Mouse (Mus musculus): ENCODE data around the gene Prdm2.
A peak's percentile ranks its signal among the peaks of the same experiment; 100 is the strongest.

Gene Prdm2

DNA sequence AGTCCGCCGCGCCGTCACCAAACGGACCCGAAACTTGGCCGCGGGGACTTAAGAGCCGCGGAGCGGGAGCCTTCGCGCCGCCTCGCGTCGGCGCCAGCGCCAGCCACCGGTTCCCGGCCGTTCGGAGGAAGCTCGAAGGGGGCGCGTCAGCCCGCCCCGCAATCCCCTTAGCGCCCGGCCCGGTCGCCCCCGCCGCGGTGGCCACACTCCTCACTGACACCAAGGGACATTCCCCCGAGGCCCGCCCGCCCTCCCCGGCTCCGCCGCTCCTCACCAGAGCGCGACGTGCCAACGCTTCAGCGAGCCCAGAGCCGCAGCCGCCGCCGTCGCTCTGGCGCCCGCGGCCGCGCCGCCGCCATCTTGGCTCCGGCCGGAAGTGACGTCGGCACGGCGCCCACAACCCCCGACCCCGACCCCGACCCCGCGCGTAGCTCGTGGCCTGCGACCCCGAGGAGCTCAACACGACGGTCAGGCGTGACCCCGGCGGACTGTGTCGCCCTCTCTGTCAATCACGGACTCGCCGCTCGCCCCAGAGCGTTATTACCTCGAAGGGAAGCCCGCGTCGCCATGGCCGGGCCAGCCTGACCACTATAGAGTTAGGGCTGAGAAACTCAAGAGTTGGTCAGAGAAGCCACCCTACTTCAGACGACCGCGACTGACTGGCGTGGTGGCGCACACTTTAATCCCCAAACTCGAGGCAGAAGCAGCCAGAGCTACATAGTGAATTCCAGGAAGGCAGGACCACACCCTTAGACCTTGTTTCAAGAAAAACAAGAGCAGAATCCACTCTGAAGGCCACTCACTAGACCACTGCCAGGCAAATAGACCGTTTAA is at the start of gene Prdm2:
Gene Prdm2 (minus strand): TSS at position 655 of the 834 bp plus-strand sequence.
- DNase-seq (ENCODE audit: low spot score) = peak; percentile 44

DNA sequence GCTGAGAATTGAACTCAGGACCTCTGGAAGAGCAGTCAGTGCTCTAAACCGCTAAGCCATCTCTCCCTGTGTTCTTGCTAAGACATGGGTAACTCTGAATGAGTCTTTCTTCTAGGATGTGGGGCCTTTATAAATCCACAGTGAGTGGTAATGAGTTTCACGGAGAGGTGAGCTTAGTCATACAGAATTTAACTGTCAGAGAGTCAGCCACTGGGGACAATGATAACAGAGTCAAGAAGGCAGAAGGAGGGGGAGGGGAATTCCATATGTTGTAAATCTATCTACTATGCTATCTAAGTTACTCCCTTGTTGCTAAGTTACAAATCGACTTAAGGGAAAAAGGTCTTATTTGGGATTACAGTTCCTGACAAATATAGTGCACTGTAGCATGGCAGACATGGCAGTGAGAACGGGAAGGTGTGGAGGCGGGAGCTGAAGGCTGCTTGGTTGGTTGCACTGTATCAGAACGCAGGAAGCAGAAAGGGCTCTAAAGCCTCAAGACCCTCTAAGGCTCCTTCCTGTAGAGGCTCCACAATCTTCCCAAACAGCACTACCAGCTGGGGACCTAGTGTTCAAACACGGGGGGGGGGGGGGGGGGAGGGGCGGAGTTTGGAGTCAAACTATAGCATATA is 47.0 kb upstream of the Prdm2 start:
- no peak for DNase-seq (ENCODE audit: low spot score)

DNA sequence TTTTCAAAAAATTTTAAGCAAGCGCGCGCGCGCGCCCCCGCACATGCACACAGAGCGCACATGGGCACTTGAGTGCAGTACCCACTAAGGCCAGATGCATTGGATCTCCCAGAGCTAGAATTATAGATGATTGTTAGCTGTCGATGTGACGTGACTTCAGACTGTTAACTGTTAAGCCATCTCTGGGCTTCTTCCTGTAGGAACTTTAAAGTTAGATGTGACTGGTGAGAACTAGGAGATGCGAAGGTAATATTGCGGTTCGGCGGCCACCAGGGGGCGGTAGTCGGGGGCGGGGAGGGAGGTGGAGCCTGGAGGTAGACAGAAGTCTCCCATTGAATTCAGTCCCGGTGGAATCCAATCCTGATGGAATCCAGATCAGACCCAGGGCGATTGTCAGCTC is 45.7 kb upstream of the Prdm2 start:
- DNase-seq (ENCODE audit: low spot score) = no peak

DNA sequence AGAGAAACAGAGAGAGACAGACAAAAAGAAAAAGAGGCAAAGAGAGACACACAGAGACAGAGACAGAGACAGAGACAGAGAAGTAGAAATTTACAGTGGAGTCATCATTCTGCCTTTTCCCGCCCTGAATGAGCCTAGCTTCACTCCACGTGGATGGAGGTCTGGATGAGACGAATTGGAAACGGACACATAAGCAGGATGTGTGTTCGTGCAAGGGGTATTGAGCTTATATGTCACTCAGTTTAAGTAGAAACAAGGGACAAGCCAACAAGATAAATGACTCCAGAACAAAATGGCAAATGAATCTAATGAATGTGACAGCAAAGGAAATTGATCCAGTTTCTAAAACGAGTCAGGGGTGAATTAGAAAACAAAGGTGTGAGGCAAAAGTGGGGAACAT is 45.2 kb upstream of the Prdm2 start:
- DNase-seq (ENCODE audit: low spot score) = no peak

DNA sequence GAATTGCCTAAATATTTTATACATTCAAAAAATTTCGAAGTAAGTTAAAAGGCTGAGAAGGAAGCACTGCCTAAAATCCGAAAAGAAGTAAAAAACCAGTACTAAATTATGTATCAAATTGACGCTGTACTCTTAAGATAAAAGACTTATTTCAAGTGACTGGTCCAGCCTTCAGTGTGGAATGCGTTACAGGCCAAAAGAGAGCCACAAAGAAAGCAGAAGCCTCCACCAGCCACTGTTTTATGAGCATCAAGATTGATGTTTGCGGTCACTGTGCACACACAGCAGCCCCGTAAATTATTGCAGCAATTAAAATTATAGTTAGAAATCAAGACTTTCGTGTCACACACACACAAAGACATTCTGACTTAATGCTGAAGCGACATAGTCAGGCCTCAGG is 42.7 kb upstream of the Prdm2 start:
- DNase-seq (ENCODE audit: low spot score) = no peak

DNA sequence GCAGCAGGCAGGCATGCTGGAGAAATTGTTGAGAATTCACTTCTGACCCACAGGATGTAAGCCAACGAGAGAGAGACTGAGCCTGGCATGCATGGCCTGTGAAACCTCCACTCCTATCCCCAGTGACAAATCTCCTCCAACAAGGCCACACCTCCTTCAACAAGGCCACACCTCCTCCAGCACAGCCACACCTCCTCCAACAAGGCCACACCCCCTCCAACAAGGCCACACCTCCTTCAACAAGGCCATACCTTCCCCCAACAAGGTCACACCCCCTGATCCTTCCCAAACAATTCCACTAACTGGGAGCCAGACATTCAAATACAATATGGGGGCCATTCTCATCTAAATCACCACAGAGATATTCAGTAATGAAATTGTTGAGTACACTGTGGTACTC is 40.6 kb upstream of the Prdm2 start:
- DNase-seq (ENCODE audit: low spot score) = no peak

DNA sequence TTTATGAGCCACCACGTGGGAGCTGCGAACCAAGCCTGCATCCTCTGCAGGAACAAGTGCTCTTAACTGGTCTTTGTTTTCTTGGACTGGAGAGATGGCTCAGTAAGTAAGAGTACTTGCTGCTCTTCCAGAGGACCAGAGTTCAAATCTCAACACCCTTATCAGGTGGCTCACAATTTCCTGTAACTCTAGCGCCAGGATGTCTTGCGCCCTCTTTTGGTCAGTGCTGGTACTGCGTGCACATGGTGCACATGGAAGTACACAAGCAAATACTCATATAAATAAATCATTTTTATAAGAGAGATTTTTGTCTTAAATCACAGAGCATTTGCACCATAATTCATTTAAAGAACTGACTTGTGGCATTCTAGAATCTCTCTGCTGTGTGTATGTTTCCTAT is 35.3 kb upstream of the Prdm2 start:
- peak; percentile 3 for DNase-seq (ENCODE audit: low spot score)

DNA sequence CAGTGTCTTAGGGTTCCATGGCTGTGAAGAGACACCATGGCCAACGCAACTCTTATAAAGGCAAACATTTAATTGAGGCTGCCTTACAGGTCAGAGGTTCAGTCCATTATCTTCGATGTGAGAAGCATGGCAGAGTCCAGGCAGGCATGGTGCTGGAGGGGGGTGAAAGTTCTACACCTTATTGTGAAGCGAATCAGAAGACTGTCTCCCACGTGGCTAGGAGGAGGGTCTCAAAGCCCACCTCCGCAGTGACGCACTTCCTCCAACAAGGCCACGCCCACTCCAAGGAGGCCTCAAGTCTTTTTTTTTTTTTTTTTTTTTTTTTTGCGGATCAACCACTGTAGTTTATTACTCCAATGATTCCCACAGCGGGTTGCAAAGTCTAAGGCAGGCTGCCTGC is 28.5 kb upstream of the Prdm2 start:
- DNase-seq (ENCODE audit: low spot score) = no peak

DNA sequence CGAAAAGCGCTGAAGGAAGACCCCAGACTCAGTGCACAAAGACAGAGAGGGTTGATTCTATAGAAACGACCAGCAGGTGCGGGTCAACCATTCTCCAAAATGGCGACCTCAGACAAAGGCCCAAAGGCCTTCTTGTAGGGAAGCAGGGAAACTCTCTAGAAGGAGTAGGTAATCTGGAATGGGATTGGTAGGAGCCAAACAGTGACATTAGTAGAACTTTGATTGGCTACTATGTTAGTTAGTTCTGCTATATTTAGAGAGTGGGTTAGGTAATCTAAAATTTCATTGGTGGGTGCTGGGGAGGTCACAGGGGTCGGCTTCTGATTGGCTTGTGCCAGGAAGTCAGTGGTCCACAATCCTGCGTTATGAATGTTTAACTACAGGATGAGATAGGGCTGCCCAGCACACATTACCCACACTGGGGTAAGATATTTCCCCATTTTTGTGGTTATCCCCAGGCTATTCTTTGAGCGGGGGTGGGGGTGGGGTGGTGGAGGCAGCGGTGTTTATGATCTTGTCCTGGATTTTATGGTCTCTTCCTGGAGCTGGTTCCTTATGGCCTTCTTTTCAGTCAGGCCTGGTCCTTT is 26.9 kb upstream of the Prdm2 start:
- DNase-seq (ENCODE audit: low spot score) = no peak

DNA sequence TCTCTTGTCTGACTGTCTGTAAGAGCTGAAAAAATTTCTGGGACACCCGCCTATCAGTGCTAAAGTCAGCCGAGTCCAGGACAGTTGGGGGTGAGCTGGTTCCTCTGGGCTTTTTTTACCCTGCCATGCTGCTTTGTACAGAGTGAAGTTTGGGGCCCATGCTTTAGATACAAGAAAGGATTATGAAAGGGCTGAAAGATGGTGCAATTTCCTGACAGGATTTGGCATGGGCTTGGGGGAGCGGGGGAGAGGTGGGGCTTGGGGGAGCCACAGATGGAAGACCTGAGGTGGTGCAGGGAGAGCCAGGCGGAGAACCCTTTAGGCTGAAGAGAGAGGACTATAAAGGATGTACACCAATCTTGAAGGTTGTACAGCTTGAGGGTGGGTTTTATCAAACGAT is 26.3 kb upstream of the Prdm2 start:
- no peak for DNase-seq (ENCODE audit: low spot score)

DNA sequence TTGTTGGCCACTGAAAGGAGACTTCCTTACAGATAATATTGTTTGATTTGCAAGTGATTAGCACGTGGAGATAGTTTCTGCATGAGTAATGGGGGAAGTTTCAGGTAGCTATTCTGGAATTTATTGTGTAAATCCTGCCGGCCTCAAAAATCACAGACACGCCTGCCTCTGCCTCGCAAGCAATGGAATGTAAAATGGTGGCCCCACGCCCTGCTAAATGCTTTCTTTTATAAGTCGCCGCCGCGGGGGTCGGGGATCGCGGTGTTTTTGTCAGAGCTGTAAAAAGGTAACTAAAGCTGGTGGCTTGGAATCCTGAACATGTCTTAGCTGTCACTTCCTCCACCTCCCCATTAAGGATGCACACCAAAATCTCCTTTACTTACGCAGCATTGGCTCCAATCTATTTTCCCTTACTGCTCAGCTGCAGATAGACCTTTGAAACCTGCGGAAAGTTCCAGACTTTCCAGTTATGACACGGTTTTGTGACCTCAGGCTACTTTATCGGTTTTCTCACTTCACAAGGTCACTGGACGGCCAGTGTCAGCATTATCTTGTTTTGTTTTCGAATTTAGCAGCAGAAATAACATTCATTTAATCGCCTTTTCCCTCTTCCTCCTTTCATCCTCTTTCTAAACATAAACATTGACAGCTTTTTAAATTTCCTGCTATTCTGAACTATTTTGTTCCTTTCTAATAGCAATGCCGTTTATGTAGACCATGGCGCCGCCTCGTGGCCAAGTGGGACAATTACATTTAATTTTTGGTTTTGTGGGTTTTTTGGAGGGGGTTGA is 25.6 kb upstream of the Prdm2 start:
- DNase-seq (ENCODE audit: low spot score) = peak; percentile 50

DNA sequence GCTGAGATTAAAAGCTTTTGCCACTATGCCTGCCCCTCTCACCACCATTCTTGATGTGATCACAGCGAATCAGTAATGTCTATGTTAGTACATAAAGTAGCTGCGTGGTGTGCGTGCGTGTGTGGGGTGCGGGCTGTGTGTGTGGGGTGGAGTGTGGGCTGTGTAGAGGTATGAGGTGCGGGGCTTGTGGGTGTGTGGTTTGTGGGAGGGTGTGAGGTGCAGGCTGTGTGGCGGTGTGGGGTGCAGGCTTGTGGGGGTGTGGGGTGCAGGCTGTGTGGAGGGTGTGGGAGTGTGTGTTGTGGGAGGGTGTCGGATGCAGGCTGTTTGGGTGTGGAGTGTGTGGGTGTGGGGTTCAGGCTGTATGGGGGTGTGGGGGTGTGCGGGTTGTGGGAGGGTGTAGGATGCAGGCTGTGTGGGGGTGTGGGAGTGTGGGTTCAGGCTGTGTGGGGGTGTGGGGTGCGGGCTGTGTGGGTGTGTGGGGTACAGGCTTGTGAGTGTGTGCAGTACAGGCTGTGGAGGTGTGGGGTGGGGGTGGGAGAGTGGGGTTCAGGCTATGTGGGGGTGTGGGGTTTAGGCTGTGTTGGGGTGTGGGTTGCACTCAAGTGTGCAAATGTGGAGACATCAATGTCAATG is 19.1 kb upstream of the Prdm2 start:
- DNase-seq (ENCODE audit: low spot score) = no peak

DNA sequence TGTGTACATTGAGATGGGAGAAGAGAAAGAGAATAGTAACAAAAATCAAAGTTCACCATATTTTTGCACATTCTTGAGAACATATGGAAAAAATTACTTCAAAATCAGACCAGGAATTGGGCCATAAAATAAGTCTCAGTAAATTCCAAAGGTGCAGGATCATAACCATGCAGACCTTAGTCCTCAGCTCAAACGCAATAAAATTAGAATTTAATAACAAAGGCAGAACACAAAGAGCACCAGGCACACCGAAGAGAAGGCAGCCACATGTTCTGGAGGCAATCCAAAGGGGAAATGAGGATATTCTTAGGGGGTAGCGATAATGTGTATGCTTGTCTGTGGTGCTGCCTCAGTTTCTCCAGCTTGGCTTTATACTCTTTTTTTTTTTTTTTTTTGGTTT is 18.3 kb upstream of the Prdm2 start:
- no peak for DNase-seq (ENCODE audit: low spot score)

DNA sequence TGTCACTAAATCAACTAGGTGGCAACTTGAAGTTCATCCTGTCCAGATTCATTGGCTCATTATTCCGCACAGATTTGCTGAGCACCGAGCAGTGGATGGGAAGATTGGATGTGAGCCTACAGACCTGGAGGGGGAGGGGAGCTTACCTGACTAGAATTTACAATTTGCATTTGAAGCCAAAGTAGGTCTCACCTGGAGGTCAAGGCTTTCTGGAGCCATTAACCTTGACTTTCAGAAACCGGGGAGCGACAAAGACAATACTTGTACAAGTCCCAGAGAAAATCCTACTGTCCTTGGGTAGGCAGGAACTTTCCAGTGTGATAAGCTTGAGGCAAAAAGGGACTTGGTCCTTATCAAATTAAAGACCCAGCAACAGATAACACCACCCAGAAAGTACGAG is 15.2 kb upstream of the Prdm2 start:
- DNase-seq (ENCODE audit: low spot score) = no peak

DNA sequence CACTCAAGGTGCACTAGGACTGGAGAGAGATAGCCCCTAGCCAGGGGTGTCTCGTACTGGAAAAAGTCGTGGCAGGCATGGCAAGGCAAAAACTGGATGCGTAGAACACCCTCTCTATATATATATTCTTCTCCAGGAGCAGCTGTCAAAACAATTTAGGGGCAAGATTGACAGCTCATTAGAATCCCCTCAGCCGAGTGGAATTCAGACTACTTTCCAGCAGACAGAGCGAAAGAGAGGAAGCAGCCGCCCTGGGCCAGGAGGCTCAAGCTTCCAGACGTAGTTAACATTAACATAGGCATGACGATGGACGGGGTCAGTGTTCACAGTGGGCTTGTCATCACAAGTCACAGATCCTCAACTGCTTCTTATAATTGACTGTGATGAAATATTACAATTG is 13.1 kb upstream of the Prdm2 start:
- DNase-seq (ENCODE audit: low spot score) = no peak

DNA sequence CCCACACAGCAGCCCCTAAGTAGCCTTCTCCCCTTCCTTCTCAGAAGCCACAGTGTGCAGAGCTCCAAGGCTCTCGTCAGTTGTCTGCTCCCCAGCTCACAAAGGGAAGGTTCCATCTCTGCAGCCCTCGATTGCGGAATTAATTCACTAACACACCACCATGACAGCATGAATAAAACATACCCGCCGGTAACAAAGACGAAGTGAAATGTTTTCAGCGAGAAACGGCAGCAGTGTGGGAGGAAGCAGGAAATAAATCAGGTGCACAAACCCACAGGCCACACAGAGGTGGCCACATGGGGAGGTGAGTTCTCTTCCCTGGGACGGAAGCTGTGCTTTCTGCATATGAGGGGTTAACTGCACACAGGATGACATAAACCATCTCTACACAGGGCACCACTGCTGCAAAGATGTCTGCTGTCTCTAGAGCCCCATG is 6.5 kb upstream of the Prdm2 start:
- DNase-seq (ENCODE audit: low spot score) = no peak

DNA sequence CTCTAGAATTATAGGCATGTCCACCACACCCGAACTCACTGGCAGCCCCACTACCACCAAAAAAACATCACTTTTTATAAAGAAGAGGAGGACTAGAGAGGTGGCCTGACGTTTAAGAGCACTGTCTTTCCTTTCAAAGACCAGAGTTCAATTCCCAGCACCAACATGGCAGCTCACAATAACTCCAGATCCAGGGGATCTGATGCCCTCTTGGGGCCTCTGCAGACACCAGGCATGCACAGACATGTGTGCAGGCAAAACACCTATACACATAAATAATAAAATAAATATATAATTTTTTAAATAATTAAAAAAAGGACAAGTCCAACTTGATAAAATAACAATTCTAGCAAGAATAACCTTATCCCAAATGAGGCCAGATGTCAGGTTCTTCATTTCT is 6.1 kb upstream of the Prdm2 start:
- DNase-seq (ENCODE audit: low spot score) = no peak

DNA sequence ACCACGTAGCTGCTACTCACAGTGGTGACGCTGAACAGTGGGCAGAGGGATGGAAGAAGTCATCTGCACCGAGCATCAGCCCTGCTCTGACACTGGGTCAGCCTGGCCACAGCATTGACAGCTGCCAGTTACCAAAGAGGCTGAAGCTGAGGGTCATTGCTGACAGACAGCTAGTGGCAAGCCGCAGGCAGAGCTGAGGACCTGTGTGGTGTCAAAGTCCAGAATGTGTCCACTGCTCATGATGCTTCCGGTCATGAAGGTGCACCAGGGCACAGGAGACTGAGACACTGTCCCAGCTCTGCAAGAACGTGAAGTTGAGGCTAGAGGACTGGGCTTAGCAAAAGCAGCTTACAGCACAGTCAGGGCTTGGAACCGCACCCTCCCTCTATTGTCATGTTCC is 4.4 kb upstream of the Prdm2 start:
- DNase-seq (ENCODE audit: low spot score) = no peak

DNA sequence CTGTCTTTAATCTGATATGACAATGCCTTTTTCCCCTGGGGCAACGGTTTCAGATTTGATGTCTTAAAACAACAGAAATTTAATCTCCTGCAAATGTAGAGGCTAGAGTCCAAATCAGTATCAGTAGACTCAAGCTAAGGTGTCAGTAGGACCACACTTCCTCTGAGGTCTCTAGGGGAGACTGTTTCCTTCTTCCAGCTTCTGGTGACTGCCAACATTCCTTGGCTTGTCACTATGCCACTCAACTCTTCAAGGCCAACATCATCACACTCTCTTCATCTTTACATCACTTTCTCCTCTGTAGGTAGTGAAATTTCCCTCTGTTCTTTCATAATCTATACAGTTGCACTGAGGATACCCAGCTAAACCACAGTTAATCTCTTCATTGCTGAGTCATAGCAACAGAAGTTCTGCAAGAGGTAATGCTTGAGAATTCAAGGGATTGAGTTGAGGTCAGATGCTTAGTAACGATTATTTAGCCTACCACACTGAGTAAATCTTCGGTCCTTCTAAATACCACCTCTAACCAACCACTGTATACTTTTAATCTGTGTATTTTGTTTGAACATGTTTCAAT is 1.5 kb upstream of the Prdm2 start:
- DNase-seq (ENCODE audit: low spot score) = no peak

DNA sequence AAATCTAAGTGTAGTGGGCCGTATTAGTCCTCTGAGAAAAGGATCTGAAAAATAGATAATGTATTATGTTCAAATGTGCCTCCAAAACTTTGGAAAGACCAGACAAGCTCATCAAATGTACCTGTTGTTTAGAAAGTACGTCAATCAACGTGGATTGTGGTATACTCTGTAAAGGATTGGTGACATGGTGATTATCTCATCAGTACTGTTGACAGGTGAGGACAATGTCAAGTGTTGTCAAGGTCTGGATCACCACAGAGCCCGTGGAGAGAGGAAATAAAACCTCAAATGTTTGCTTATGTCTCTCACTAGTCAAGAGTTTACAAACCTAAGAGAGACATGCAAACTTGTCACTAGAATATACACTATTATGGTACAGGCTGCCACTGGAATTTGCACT is 776 bp upstream of the Prdm2 start:
- DNase-seq (ENCODE audit: low spot score) = no peak

DNA sequence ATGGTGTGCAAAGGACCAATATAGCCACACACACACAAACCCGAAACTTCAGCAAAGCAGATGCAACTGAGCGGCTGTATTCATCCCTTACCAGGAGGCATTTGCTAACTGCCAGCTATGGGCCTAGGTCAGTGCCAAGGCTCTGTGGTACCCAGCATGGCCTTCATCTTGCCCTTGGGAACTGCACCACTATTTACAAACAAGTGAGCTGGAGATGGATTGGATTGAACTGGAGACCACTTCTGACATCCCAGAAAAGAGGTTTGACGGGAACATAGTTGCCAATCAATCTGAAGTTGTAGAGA is 332 bp upstream of the Prdm2 start:
- DNase-seq (ENCODE audit: low spot score) = no peak
